Mouse (Mus musculus): ENCODE measurements at regions not wholly inside any gene's neighbourhood (a gene's known extent, or its start where the extent isn't known, plus 50 kb on each side); places are given as distances from the start of the nearest gene placed in this dataset.

DNA sequence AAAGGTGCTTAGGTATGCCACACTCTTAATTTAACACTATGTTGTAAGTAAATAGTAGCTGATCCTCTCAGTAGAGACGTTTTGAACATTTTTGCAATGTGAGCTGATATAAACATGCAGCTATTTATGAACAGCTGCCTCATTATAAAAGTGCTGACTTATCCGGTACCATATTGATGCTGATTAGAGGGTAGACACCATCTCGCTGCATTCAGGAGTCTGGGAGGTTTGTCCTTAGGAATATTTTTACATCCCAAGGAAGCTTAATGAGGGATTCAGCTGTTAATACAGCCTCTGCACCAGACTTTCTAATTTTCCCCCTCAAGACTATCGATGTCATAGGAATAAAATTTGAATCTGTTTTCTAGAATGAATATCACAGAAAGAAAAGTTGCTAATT is 619.3 kb upstream of the Pdcd1 start:
- Histone ChIP-seq H3K27ac (ENCODE audit: control insufficient read depth, low read depth, low read length) (no peak overlapping the region), H3K4me3 (ENCODE audit: control insufficient read depth in 1 of 2, insufficient read depth in 1 of 2, low read depth in 2 of 2, low read length in 2 of 2) (no peak overlapping the region), H3K79me2 (ENCODE audit: control insufficient read depth, insufficient read depth, low read length, poor library complexity) (no peaks in the 10 kb centered on the region), H3K9me3 (replicated peaks; ENCODE audit: insufficient read depth, low read length) (no peaks in the 10 kb centered on the region), H3K27me3 (ENCODE audit: control insufficient read depth in 1 of 2, insufficient read depth in 2 of 2, low read length in 2 of 2) (no peaks in the 10 kb centered on the region), H3K36me3 (ENCODE audit: control insufficient read depth in 1 of 2, insufficient read depth in 2 of 2, low read length in 2 of 2) (no peaks in the 10 kb centered on the region), H3K4me1 (ENCODE audit: control insufficient read depth in 1 of 2, insufficient read depth in 2 of 2, low read length in 2 of 2) (no peaks in the 10 kb centered on the region), H3K9ac (ENCODE audit: control insufficient read depth, low read depth, low read length, poor library complexity, severe bottlenecking) (no peak overlapping the region)
- TF ChIP-seq UBTF (IDR thresholded peaks at IDR 0.05; ENCODE audit: borderline replicate concordance, insufficient read depth, low read depth, low read length) (no peak), GATA1 (IDR thresholded peaks at IDR 0.05; ENCODE audit: low read depth, low read length) (no peak), USF1 (IDR thresholded peaks at IDR 0.05; ENCODE audit: low read depth, low read length) (no peak), NRF1 (IDR thresholded peaks at IDR 0.05; ENCODE audit: insufficient read depth, low read depth, low read length, poor library complexity, severe bottlenecking) (no peak), SIN3A (IDR thresholded peaks at IDR 0.05; ENCODE audit: low read length) (no peak), EP300 (IDR thresholded peaks at IDR 0.05; ENCODE audit: low read depth in 1 of 2, low read length in 2 of 2) (no peak), KAT2A (conservative IDR thresholded peaks at IDR 0.05; ENCODE audit: low read depth, low read length) (no peak), GABPA (IDR thresholded peaks at IDR 0.05; ENCODE audit: low read depth, low read length) (no peak), ZC3H11A (IDR thresholded peaks at IDR 0.05; ENCODE audit: low read depth, low read length) (no peak), SMC3 (IDR thresholded peaks at IDR 0.05; ENCODE audit: low read depth, low read length) (no peak), TBP (IDR thresholded peaks at IDR 0.05; ENCODE audit: low read depth, low read length) (no peak)
- DNase-seq (ENCODE audit: low read depth, low spot score), result no peak

DNA sequence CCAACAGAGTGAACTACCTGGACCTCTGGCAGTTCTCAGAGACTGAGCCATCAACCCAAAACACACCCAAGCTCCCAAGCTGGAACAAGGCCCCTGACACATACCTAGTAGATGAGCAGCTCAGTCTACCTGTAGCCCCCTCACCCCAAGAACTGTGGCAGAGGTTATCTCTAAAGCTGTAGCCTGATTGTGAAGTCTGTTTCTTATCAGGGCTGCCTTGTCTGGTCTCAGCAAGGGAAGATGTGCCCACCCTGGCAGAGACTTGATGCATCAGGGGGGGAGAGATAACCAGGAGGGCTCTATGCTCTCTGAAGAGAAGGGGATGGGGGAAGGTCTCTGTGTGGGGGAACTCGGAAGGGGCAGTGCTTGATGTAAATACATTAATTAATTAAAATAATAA is 612.9 kb upstream of the Fam174a start:
- peak; percentile 67 for TF ChIP-seq TCF12 (IDR thresholded peaks at IDR 0.05; ENCODE audit: low read depth, low read length)
- TF ChIP-seq EP300 (IDR thresholded peaks at IDR 0.05; ENCODE audit: low read depth in 1 of 2, low read length in 2 of 2), result peak; percentile 19 to 61; a peak in 2 of 4 replicates
- TF ChIP-seq RCOR1 (IDR thresholded peaks at IDR 0.05; ENCODE audit: low read depth, low read length), result 0 out of 2 replicates have a peak, but pooled peaks have one; percentile 20
- no peak for TF ChIP-seq MYB (IDR thresholded peaks at IDR 0.05; ENCODE audit: low read depth, low read length)
- no peak for TF ChIP-seq SIN3A (IDR thresholded peaks at IDR 0.05; ENCODE audit: low read length)
- TF ChIP-seq CHD1 (IDR thresholded peaks at IDR 0.05; ENCODE audit: low read depth, low read length), result no peak
- TF ChIP-seq GATA1 (IDR thresholded peaks at IDR 0.05; ENCODE audit: low read depth, low read length), result peak; percentile 56
- Histone ChIP-seq H3K4me1 (ENCODE audit: control insufficient read depth in 1 of 2, insufficient read depth in 2 of 2, low read length in 2 of 2) (peaks cover 3 to 11% of the 10 kb centered on the region in 2 experiments; a peak in 3 of 4 replicates), H3K36me3 (ENCODE audit: control insufficient read depth in 1 of 2, insufficient read depth in 2 of 2, low read length in 2 of 2) (peaks cover 0 to 6% of the 10 kb centered on the region in 2 experiments; a peak in 2 of 4 replicates)

More for the DNA sequence above, 612.9 kb upstream of the Fam174a start:
- H3K27ac ChIP-seq (ENCODE audit: control insufficient read depth, low read depth, low read length), result no peak overlapping the region
- H3K9me3 ChIP-seq (replicated peaks; ENCODE audit: insufficient read depth, low read length), result no peaks in the 10 kb centered on the region
- H3K79me2 ChIP-seq (ENCODE audit: control insufficient read depth, insufficient read depth, low read length, poor library complexity), result no peaks in the 10 kb centered on the region
- H3K9ac ChIP-seq (ENCODE audit: control insufficient read depth, low read depth, low read length, poor library complexity, severe bottlenecking), result no peak overlapping the region
- peak; percentile 14 for DNase-seq (ENCODE audit: low read depth, low spot score)
- no peak overlapping the region for H3K4me3 ChIP-seq (ENCODE audit: control insufficient read depth in 1 of 2, insufficient read depth in 1 of 2, low read depth in 2 of 2, low read length in 2 of 2)
- H3K27me3 ChIP-seq (ENCODE audit: control insufficient read depth in 1 of 2, insufficient read depth in 2 of 2, low read length in 2 of 2), result no peaks in the 10 kb centered on the region
